ENCODE assay signal across 8 mouse cellular contexts in the genomic region with DNA sequence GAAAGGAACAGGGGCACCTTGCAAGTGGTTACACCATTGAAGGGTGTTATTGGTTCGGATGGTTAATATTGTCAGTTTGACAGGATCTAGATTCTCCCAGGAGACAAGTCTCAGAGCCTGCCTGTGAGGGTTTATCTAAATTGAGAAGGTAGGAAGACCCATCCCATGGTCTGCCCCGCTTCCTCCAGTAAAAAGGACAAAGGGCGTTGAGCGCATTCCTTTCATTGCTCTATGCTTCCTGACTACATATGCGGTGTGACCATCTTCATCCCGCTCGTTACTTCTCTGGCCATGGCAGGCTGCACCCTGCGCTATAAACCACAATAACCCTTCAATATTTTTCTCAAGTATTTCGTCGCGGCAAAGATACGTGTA. TPM values are rescaled to one million over a fixed set of nuclear protein-coding genes. Genes with fewer than 3 reads are reported as not detected.
A peak's percentile ranks its signal among the peaks of the same experiment; 100 is the strongest.
DNase-seq lines count a peak whose midpoint lies in the region; ATAC-seq and TF ChIP-seq lines count a peak whose summit lies in the region.

No protein-coding gene starts in this region.

- TF ChIP-seq CTCF in ES-Bruce4 (IDR thresholded peaks at IDR 0.05; ENCODE audit: low read depth, low read length): no peak

- ATAC-seq in heart, embryonic 13.5 days (ENCODE audit: extremely low read depth, insufficient number of reproducible peaks, low FRiP score, low TSS enrichment): no peak
- peak; percentile 19 for ATAC-seq in forebrain, embryonic 13.5 days
- no peak for ATAC-seq in liver, embryonic 15.5 days (ENCODE audit: insufficient read depth)

- peak overlapping the region; percentile 74 for H3K4me2 ChIP-seq in heart, embryonic 13.5 days
- peak overlapping the region; percentile 66 for H3K4me2 ChIP-seq in forebrain, embryonic 13.5 days
- H3K4me2 ChIP-seq in liver, embryonic 15.5 days: peak overlapping the region; percentile 71

- H3K4me1 ChIP-seq in heart, embryonic 13.5 days: peaks cover 15% of the 10 kb centered on the region
- no peaks in the 10 kb centered on the region for H3K4me1 ChIP-seq in ES-Bruce4 (ENCODE audit: control insufficient read depth, insufficient read depth, low read length)
- H3K4me1 ChIP-seq in forebrain, embryonic 13.5 days: peaks cover 10% of the 10 kb centered on the region
- H3K4me1 ChIP-seq in liver, embryonic 15.5 days (replicated peaks): peaks cover 33% of the 10 kb centered on the region

- 15% methylated on average over 12 of the region's 12 CpGs for WGBS in heart, embryonic 13.5 days
- 20% methylated on average over 12 of the region's 12 CpGs for WGBS in forebrain, embryonic 13.5 days
- 18% methylated on average over 12 of the region's 12 CpGs for WGBS in liver, embryonic 15.5 days (ENCODE audit: insufficient replicate concordance)

- peak overlapping the region; percentile 53 for H3K4me3 ChIP-seq in heart, embryonic 13.5 days
- H3K4me3 ChIP-seq in ES-Bruce4 (ENCODE audit: low read depth, low read length): peak overlapping the region; percentile 81
- peak overlapping the region; percentile 44 for H3K4me3 ChIP-seq in forebrain, embryonic 13.5 days
- peak overlapping the region; percentile 52 for H3K4me3 ChIP-seq in liver, embryonic 15.5 days (replicated peaks)

- H3K36me3 ChIP-seq in heart, embryonic 13.5 days: peaks cover 5% of the 10 kb centered on the region
- H3K36me3 ChIP-seq in ES-Bruce4 (ENCODE audit: control insufficient read depth, insufficient read depth, low read length, poor library complexity, severe bottlenecking): no peaks in the 10 kb centered on the region
- peaks cover 9% of the 10 kb centered on the region for H3K36me3 ChIP-seq in forebrain, embryonic 13.5 days (ENCODE audit: poor library complexity, severe bottlenecking)
- H3K36me3 ChIP-seq in liver, embryonic 15.5 days (replicated peaks): peaks cover 5% of the 10 kb centered on the region

- H3K27ac ChIP-seq in heart, embryonic 13.5 days (replicated peaks): 0 out of 2 replicates have a peak overlapping the region, but pooled peaks have one; percentile 37
- H3K27ac ChIP-seq in ES-Bruce4 (ENCODE audit: insufficient read depth, low read length): peak overlapping the region; percentile 76
- H3K27ac ChIP-seq in forebrain, embryonic 13.5 days: peak overlapping the region; percentile 67
- H3K27ac ChIP-seq in liver, embryonic 15.5 days (replicated peaks): peak overlapping the region; percentile 39; the same call in 1 of the 2 replicates

- no peaks in the 10 kb centered on the region for H3K9me3 ChIP-seq in heart, embryonic 13.5 days
- H3K9me3 ChIP-seq in ES-Bruce4 (replicated peaks; ENCODE audit: control insufficient read depth, insufficient read depth, low read length, poor library complexity, severe bottlenecking): no peaks in the 10 kb centered on the region
- no peaks in the 10 kb centered on the region for H3K9me3 ChIP-seq in forebrain, embryonic 13.5 days (replicated peaks)
- no peaks in the 10 kb centered on the region for H3K9me3 ChIP-seq in liver, embryonic 15.5 days (replicated peaks)

- intact Hi-C loops in heart, postnatal 25 days (cut with DNase I): loop anchor here (5.0 kb wide), 1 partner anchor 131 kb away; no protein-coding TSS in a partner anchor

- TF ChIP-seq EP300 in ES-Bruce4 (IDR thresholded peaks at IDR 0.05; ENCODE audit: insufficient read depth, low read depth, low read length): no peak

- H3K27me3 ChIP-seq in heart, embryonic 13.5 days (replicated peaks): no peaks in the 10 kb centered on the region
- H3K27me3 ChIP-seq in ES-Bruce4 (ENCODE audit: control insufficient read depth, insufficient read depth, low read length, poor library complexity, severe bottlenecking): no peaks in the 10 kb centered on the region
- no peaks in the 10 kb centered on the region for H3K27me3 ChIP-seq in forebrain, embryonic 13.5 days
- no peaks in the 10 kb centered on the region for H3K27me3 ChIP-seq in liver, embryonic 15.5 days

- no peak for DNase-seq in heart, postnatal 25 days (ENCODE audit: low spot score)
- DNase-seq in ovary, postnatal 14 days (ENCODE audit: low spot score): no peak
- DNase-seq in layer of hippocampus, adult 18-20 months (ENCODE audit: low spot score in 2 of 2): no peak
- no peak for DNase-seq in left cerebral cortex, adult 11 months (ENCODE audit: low spot score)

- no peak for TF ChIP-seq POLR2A in ES-Bruce4 (IDR thresholded peaks at IDR 0.05; ENCODE audit: insufficient read depth, low read length)

- peak overlapping the region; percentile 73 for H3K9ac ChIP-seq in heart, embryonic 13.5 days
- peak overlapping the region; percentile 66 for H3K9ac ChIP-seq in ES-Bruce4 (ENCODE audit: low read depth, poor library complexity, severe bottlenecking)
- peak overlapping the region; percentile 65 for H3K9ac ChIP-seq in forebrain, embryonic 13.5 days
- H3K9ac ChIP-seq in liver, embryonic 15.5 days: peak overlapping the region; percentile 23

RNA-seq across cellular contexts. Expression of a gene that starts 8.4 kb away (rescaled TPM):
- 5.1 and 6.3 TPM in 2 replicates for polyA plus RNA-seq in heart, embryonic 13.5 days (2015; fragmentation: Nextera tagmentation; extraction: Ambion mirVana)
- 10 to 100 TPM; 31.6 to 36.3 TPM for total RNA-seq in heart, postnatal 25 days (2021)
- 11.4 and 12.1 TPM in 2 replicates for polyA plus RNA-seq in ES-Bruce4 (2011; ENCODE audit: insufficient read depth, insufficient read length, low read depth, missing spikeins)
- 5.6 and 6.2 TPM in 2 replicates for polyA plus RNA-seq in forebrain, embryonic 13.5 days (2015; fragmentation: Nextera tagmentation; extraction: Ambion mirVana)
- 9.8 and 11.2 TPM in 2 replicates for polyA plus RNA-seq in liver, embryonic 15.5 days (2015; fragmentation: Nextera tagmentation; extraction: Ambion mirVana)
- total RNA-seq in layer of hippocampus, adult 18-20 months (2021): 10 to 100 TPM; 45.8 to 49.9 TPM

RNA-seq across cellular contexts. Expression of a gene that starts 56.3 kb away (rescaled TPM):
- 31.1 and 31.6 TPM in 2 replicates for polyA plus RNA-seq in heart, embryonic 13.5 days (2015; fragmentation: Nextera tagmentation; extraction: Ambion mirVana)
- total RNA-seq in heart, postnatal 25 days (2021): 10 to 100 TPM; 10.0 to 11.3 TPM
- 72.1 and 75.7 TPM in 2 replicates for polyA plus RNA-seq in ES-Bruce4 (2011; ENCODE audit: insufficient read depth, insufficient read length, low read depth, missing spikeins)
- 46.7 and 50.0 TPM in 2 replicates for polyA plus RNA-seq in forebrain, embryonic 13.5 days (2015; fragmentation: Nextera tagmentation; extraction: Ambion mirVana)
- 35.7 and 37.6 TPM in 2 replicates for polyA plus RNA-seq in liver, embryonic 15.5 days (2015; fragmentation: Nextera tagmentation; extraction: Ambion mirVana)
- 10 to 100 TPM; 26.8 to 31.4 TPM for total RNA-seq in layer of hippocampus, adult 18-20 months (2021)

Comparison
In these comparisons a context has a peak if more than half of its experiments do, and no peak if none do; other contexts are left out.
1. H3K9ac ChIP-seq: peak in every context shown above with its lines; median percentile 73 in heart, embryonic 13.5 days; 66 in ES-Bruce4; 65 in forebrain, embryonic 13.5 days; 23 in liver, embryonic 15.5 days.